Comparison of ENCODE assay signal across 9 mouse cellular contexts in genomic region chr11:96353522-96353841, GRCm38 (mm10). TPM values are rescaled to one million over a fixed set of nuclear protein-coding genes. Genes with fewer than 3 reads are reported as not detected.
DNase-seq lines count a peak whose midpoint lies in the region; ATAC-seq and TF ChIP-seq lines count a peak whose summit lies in the region.
"Had no signal": no experiment of that assay in that cellular context is flagged by ENCODE, and none has a peak within 500 bp of the region (broad histone marks: within the 10 kb centered on the region; RNA-seq: fewer than 3 reads in every experiment).

No protein-coding gene starts in this region.

- TF ChIP-seq CTCF in testis, adult 2 months (IDR thresholded peaks at IDR 0.05; ENCODE audit: control insufficient read depth, insufficient read depth, insufficient replicate concordance, low read depth, low read length) = no peak

- no peaks in the 10 kb centered on the region for H3K9me3 ChIP-seq in heart, embryonic 14.5 days (ENCODE audit: control insufficient read depth, low read length)
- H3K9me3 ChIP-seq in limb, embryonic 11.5 days (ENCODE audit: control insufficient read depth, low read length) = no peaks in the 10 kb centered on the region

- no peak for TF ChIP-seq POLR2A in testis, adult 2 months (IDR thresholded peaks at IDR 0.05; ENCODE audit: control insufficient read depth, low read depth, low read length)

- peaks cover 92% of the 10 kb centered on the region for H3K27me3 ChIP-seq in heart, embryonic 14.5 days (ENCODE audit: control insufficient read depth, insufficient read depth, low read length)
- H3K27me3 ChIP-seq in testis, adult 2 months (ENCODE audit: control insufficient read depth, insufficient read depth, low read length) = peaks cover 7% of the 10 kb centered on the region
- H3K27me3 ChIP-seq in limb, embryonic 11.5 days (ENCODE audit: control insufficient read depth, insufficient read depth, low read length) = peaks cover 36% of the 10 kb centered on the region

- peak overlapping the region; percentile 30 to 40 for H3K4me3 ChIP-seq in heart, embryonic 14.5 days (ENCODE audit: control insufficient read depth in 1 of 2, insufficient read depth in 1 of 2, low read depth in 1 of 2, low read length in 2 of 2)
- peak overlapping the region; percentile 42 for H3K4me3 ChIP-seq in testis, adult 2 months (ENCODE audit: control insufficient read depth, low read depth, low read length)
- H3K4me3 ChIP-seq in limb, embryonic 11.5 days (ENCODE audit: low read depth, low read length) = peak overlapping the region; percentile 59

- WGBS in heart, embryonic 14.5 days = 4% methylated on average over 14 of the region's 14 CpGs
- WGBS in limb, embryonic 11.5 days = under 1% methylated on average over 14 of the region's 14 CpGs

- no peaks in the 10 kb centered on the region for H3K36me3 ChIP-seq in heart, embryonic 14.5 days (ENCODE audit: control insufficient read depth, insufficient read depth, low read length)
- no peaks in the 10 kb centered on the region for H3K36me3 ChIP-seq in testis, adult 2 months (ENCODE audit: control insufficient read depth, insufficient read depth, low read length)
- no peaks in the 10 kb centered on the region for H3K36me3 ChIP-seq in limb, embryonic 11.5 days (ENCODE audit: control insufficient read depth, insufficient read depth, low read length)

- no peak for DNase-seq in heart, adult 9 months (ENCODE audit: low spot score in 2 of 2)
- no peak for DNase-seq in testis, postnatal 14 days (ENCODE audit: low spot score)
- no peak for DNase-seq in limb, embryonic 11.5 days (ENCODE audit: low spot score)
- DNase-seq in frontal cortex, postnatal 10 days (ENCODE audit: low spot score in 2 of 2) = no peak
- no peak for DNase-seq in gastrocnemius, postnatal 4 days (ENCODE audit: low spot score in 2 of 2)
- no peak for DNase-seq in layer of hippocampus, adult 18-20 months (ENCODE audit: low spot score in 2 of 2)
- DNase-seq: cerebellum, postnatal 36 days had no signal

- no peak for ATAC-seq in heart, embryonic 14.5 days (ENCODE audit: insufficient number of reproducible peaks, insufficient read depth, low FRiP score, low read depth)
- ATAC-seq in limb, embryonic 11.5 days (ENCODE audit: insufficient number of reproducible peaks, low FRiP score, low TSS enrichment, low read depth) = no peak

- peaks cover 0 to 3% of the 10 kb centered on the region in 2 experiments; a peak in 2 of 4 replicates for H3K4me1 ChIP-seq in heart, embryonic 14.5 days (ENCODE audit: control insufficient read depth in 2 of 2, insufficient read depth in 2 of 2, low read length in 2 of 2)
- peaks cover 6% of the 10 kb centered on the region for H3K4me1 ChIP-seq in testis, adult 2 months (ENCODE audit: control insufficient read depth, insufficient read depth, low read length)
- peaks cover 13% of the 10 kb centered on the region; the same call in 1 of the 2 replicates for H3K4me1 ChIP-seq in limb, embryonic 11.5 days (ENCODE audit: control insufficient read depth, insufficient read depth, low read length)

- peak overlapping the region in 1 of 2 experiments; percentile 65; a peak in 2 of 4 replicates for H3K27ac ChIP-seq in heart, embryonic 14.5 days (replicated peaks in 1 of 2; ENCODE audit: control insufficient read depth in 1 of 2, insufficient read depth in 1 of 2, low read depth in 2 of 2, low read length in 2 of 2)
- H3K27ac ChIP-seq in testis, adult 2 months (ENCODE audit: control insufficient read depth, insufficient read depth, low read depth, low read length) = no peak overlapping the region
- H3K27ac ChIP-seq in limb, embryonic 11.5 days (replicated peaks; ENCODE audit: low read depth, low read length) = peak overlapping the region; percentile 48; the same call in 1 of the 2 replicates

- H3K4me2 ChIP-seq in heart, embryonic 14.5 days (ENCODE audit: low read length) = peak overlapping the region; percentile 63
- H3K4me2 ChIP-seq in limb, embryonic 11.5 days (ENCODE audit: low read depth, severe bottlenecking) = peak overlapping the region; percentile 79

- H3K9ac ChIP-seq in heart, embryonic 14.5 days (ENCODE audit: low read length) = peak overlapping the region; percentile 72
- peak overlapping the region; percentile 88 for H3K9ac ChIP-seq in limb, embryonic 11.5 days (ENCODE audit: low read length)

RNA-seq across cellular contexts. Expression of gene Hoxb2, which starts 3.2 kb away (rescaled TPM):
- 2.0 and 2.9 TPM in 2 replicates for polyA plus RNA-seq in heart, embryonic 14.5 days (2014; fragmentation: Nextera tagmentation; extraction: Ambion mirVana)
- polyA plus RNA-seq in testis, adult 2 months (2012; rRNA removed) = 0.20 and 1.2 TPM in 2 replicates
- polyA plus RNA-seq in limb, embryonic 11.5 days (2014; fragmentation: Nextera tagmentation; extraction: Ambion mirVana) = 7.5 and 10.7 TPM in 2 replicates
- under 1 TPM; 0.44 to 0.93 TPM for total RNA-seq in gastrocnemius, postnatal 4 days (2021)
- total RNA-seq in layer of hippocampus, adult 18-20 months (2021) = not detected

RNA-seq across cellular contexts. Expression of gene Hoxb1, which starts 12.1 kb away (rescaled TPM):
- polyA plus RNA-seq in heart, embryonic 14.5 days (2014; fragmentation: Nextera tagmentation; extraction: Ambion mirVana) = 0.09 TPM in 1 of 2 replicates, not detected in the other
- polyA plus RNA-seq in testis, adult 2 months (2012; rRNA removed) = not detected in 2 replicates
- 0.58 TPM in 1 of 2 replicates, not detected in the other for polyA plus RNA-seq in limb, embryonic 11.5 days (2014; fragmentation: Nextera tagmentation; extraction: Ambion mirVana)
- total RNA-seq in gastrocnemius, postnatal 4 days (2021) = not detected
- not detected for total RNA-seq in layer of hippocampus, adult 18-20 months (2021)

RNA-seq across cellular contexts. Expression of gene Hoxb3, which starts 30.4 kb away (rescaled TPM):
- polyA plus RNA-seq in heart, embryonic 14.5 days (2014; fragmentation: Nextera tagmentation; extraction: Ambion mirVana) = 0.31 and 0.43 TPM in 2 replicates
- polyA plus RNA-seq in testis, adult 2 months (2012; rRNA removed) = 5.6 and 6.7 TPM in 2 replicates
- 0.68 and 0.78 TPM in 2 replicates for polyA plus RNA-seq in limb, embryonic 11.5 days (2014; fragmentation: Nextera tagmentation; extraction: Ambion mirVana)
- total RNA-seq in gastrocnemius, postnatal 4 days (2021) = 1 to 10 TPM; 1.0 to 1.3 TPM
- total RNA-seq in layer of hippocampus, adult 18-20 months (2021) = not detected

RNA-seq across cellular contexts. Expression of gene Hoxb4, which starts 35.4 kb away (rescaled TPM):
- polyA plus RNA-seq in heart, embryonic 14.5 days (2014; fragmentation: Nextera tagmentation; extraction: Ambion mirVana) = 0.09 and 0.15 TPM in 2 replicates
- polyA plus RNA-seq in testis, adult 2 months (2012; rRNA removed) = 0.07 and 1.3 TPM in 2 replicates
- polyA plus RNA-seq in limb, embryonic 11.5 days (2014; fragmentation: Nextera tagmentation; extraction: Ambion mirVana) = 0.33 and 0.45 TPM in 2 replicates
- total RNA-seq in gastrocnemius, postnatal 4 days (2021) = under 1 TPM; 0.57 to 0.91 TPM
- not detected for total RNA-seq in layer of hippocampus, adult 18-20 months (2021)

RNA-seq across cellular contexts. Expression of gene Hoxb5, which starts 50.3 kb away (rescaled TPM):
- 0.27 TPM in 1 of 2 replicates, not detected in the other for polyA plus RNA-seq in heart, embryonic 14.5 days (2014; fragmentation: Nextera tagmentation; extraction: Ambion mirVana)
- polyA plus RNA-seq in testis, adult 2 months (2012; rRNA removed) = 0.14 and 0.67 TPM in 2 replicates
- polyA plus RNA-seq in limb, embryonic 11.5 days (2014; fragmentation: Nextera tagmentation; extraction: Ambion mirVana) = 2.1 and 2.6 TPM in 2 replicates
- 1 to 10 TPM in 1 of 2 experiments, under 1 TPM in 1; 0.80 to 1.1 TPM for total RNA-seq in gastrocnemius, postnatal 4 days (2021)
- total RNA-seq in layer of hippocampus, adult 18-20 months (2021) = not detected
